Mouse (Mus musculus) liver, embryonic 14.5 days (tissue): ENCODE data around the gene BC005624. TPM values are rescaled to one million over a fixed set of nuclear protein-coding genes. Genes with fewer than 3 reads are reported as not detected.

Experiments
- ATAC-seq: fragments of 200-750 bp; cut with Nextera tagmentation; 2 replicates; pipeline ENCODE4 v1.8.0; 2017; ENCODE audit warnings: moderate number of reproducible peaks, mild to moderate bottlenecking, moderate library complexity; ENCODE audit not compliant: insufficient read depth
- DNase-seq, 3 experiments: peaks; one replicate each; pipeline ENCODE4 v3.0.0-alpha.2; 2012 to 2013; ENCODE audit warnings: low read depth in 3 of 3, low spot score in 3 of 3
- H3K27ac ChIP-seq: fragments of 300-500 bp; sonication (generic); 2 replicates; pipeline ENCODE4 v1.5.1; 2014; ENCODE audit warnings: moderate library complexity, mild to moderate bottlenecking, control low read depth, inconsistent platforms
- H3K27me3 ChIP-seq: fragments of 300-500 bp; sonication (generic); 2 replicates; pipeline ENCODE4 v1.6.1; 2014; ENCODE audit warnings: mild to moderate bottlenecking, low read length, moderate library complexity; ENCODE audit not compliant: control insufficient read depth, insufficient read depth
- H3K36me3 ChIP-seq: fragments of 300-500 bp; sonication (generic); replicated peaks from 2 replicates; pipeline ENCODE4 v1.6.1; 2014; ENCODE audit warnings: low read depth; ENCODE audit not compliant: control insufficient read depth, insufficient read depth
- H3K4me1 ChIP-seq, 2 experiments: fragments of 200-500 bp in 1 of 2; fragments of 300-500 bp in 1 of 2; sonication (generic) in 1 of 2; replicated peaks; 2 replicates each; pipeline ENCODE4 v1.6.1; 2012 to 2014; ENCODE audit warnings: antibody characterized with exemption in 1 of 2, inconsistent platforms in 1 of 2, low read length in 1 of 2; ENCODE audit not compliant: control insufficient read depth in 2 of 2, insufficient read depth in 2 of 2
- H3K4me2 ChIP-seq: fragments of 300-500 bp; sonication (generic); 2 replicates; pipeline ENCODE4 v1.6.1; 2014; ENCODE audit warnings: low read depth, mild to moderate bottlenecking, control low read depth, moderate library complexity
- H3K4me3 ChIP-seq, 2 experiments: fragments of 200-500 bp in 1 of 2; fragments of 300-500 bp in 1 of 2; sonication (generic) in 1 of 2; 2 replicates each; pipeline ENCODE4 v1.5.1; 2012 to 2014; ENCODE audit warnings: low read depth in 2 of 2, low read length in 2 of 2, mild to moderate bottlenecking in 2 of 2, control low read depth in 1 of 2, inconsistent platforms in 1 of 2, moderate library complexity in 1 of 2; ENCODE audit not compliant: insufficient read depth in 1 of 2
- H3K9ac ChIP-seq: fragments of 300-500 bp; sonication (generic); replicated peaks from 2 replicates; pipeline ENCODE4 v1.6.1; 2014; ENCODE audit warnings: mild to moderate bottlenecking, control low read depth, moderate library complexity
- H3K9me3 ChIP-seq: fragments of 300-500 bp; sonication (generic); 2 replicates; pipeline ENCODE4 v1.6.1; 2016; ENCODE audit warnings: low read length, mixed read lengths; ENCODE audit not compliant: control insufficient read depth
- CTCF ChIP-seq: IDR thresholded peaks from 2 replicates; pipeline ENCODE4 v1.5.1; 2016; ENCODE audit warnings: antibody characterized with exemption, low read depth, control low read depth
- EP300 ChIP-seq: IDR thresholded peaks from 2 replicates; pipeline ENCODE4 v1.6.1; 2016; ENCODE audit warnings: antibody characterized with exemption, low read depth
- WGBS: fragments of 180-500 bp; shearing (Covaris S2); extraction: QIAGEN DNeasy Blood & Tissue Kit; methylation state at CpG from one replicate; pipeline ENCODE4 v1.1.7; 2014; ENCODE audit not compliant: insufficient replicate concordance; 5-methylcytosine and 5-hydroxymethylcytosine counted together
- polyA plus RNA-seq, 2 experiments: library from polyadenylated mRNA; depleted of rRNA in 1 of 2; stranded (reverse) in 1 of 2; unstranded in 1 of 2; fragments of >200 nt; fragmentation: Nextera tagmentation in 1 of 2; extraction: Ambion mirVana in 1 of 2; gene quantifications; 2 replicates each; pipeline versions ENCODE4 v1.2.1 to v1.2.3; 2012 to 2014

BC005624 gene
- polyA plus RNA-seq, 2 experiments, result 22.2 to 24.4 TPM

- Histone ChIP-seq H3K27ac (no peak overlapping the region), H3K9me3 (no peaks in the 10 kb centered on the region), H3K27me3 (no peaks in the 10 kb centered on the region), H3K9ac (no peak overlapping the region), H3K4me3 (no peak overlapping the region), H3K36me3 (no peaks in the 10 kb centered on the region), H3K4me2 (no peak overlapping the region), H3K4me1 (no peaks in the 10 kb centered on the region)
- no peak for ATAC-seq
- no peak for DNase-seq
- TF ChIP-seq EP300, result no peak
- no peak for TF ChIP-seq CTCF
- WGBS, result 76% methylated on average over 2 of the region's 2 CpGs
Measured at GRCm38 (mm10) chr2:31020202-31020601, 38.2 kb upstream of the BC005624 start.

GRCm38 (mm10) chr2:31019011-31019410 lies 37.0 kb upstream of the BC005624 start:
- no peak for ATAC-seq
- H3K36me3 ChIP-seq, result no peaks in the 10 kb centered on the region
- no peak overlapping the region for H3K9ac ChIP-seq
- no peak overlapping the region for H3K4me3 ChIP-seq
- no peaks in the 10 kb centered on the region for H3K9me3 ChIP-seq
- no peaks in the 10 kb centered on the region for H3K27me3 ChIP-seq
- H3K4me2 ChIP-seq, result no peak overlapping the region
- TF ChIP-seq CTCF (no peak), EP300 (no peak)
- WGBS, result 74% methylated on average over 8 of the region's 8 CpGs
- no peak for DNase-seq
- no peak overlapping the region for H3K27ac ChIP-seq
- no peaks in the 10 kb centered on the region for H3K4me1 ChIP-seq

GRCm38 (mm10) chr2:31018519-31018918 lies 36.5 kb upstream of the BC005624 start:
- no peaks in the 10 kb centered on the region for H3K4me1 ChIP-seq
- no peak overlapping the region for H3K4me2 ChIP-seq
- no peak overlapping the region for H3K9ac ChIP-seq
- no peak for TF ChIP-seq CTCF
- TF ChIP-seq EP300, result no peak
- H3K27me3 ChIP-seq, result no peaks in the 10 kb centered on the region
- no peaks in the 10 kb centered on the region for H3K9me3 ChIP-seq
- 69% methylated on average over 8 of the region's 8 CpGs for WGBS
- no peak overlapping the region for H3K27ac ChIP-seq
- H3K36me3 ChIP-seq, result no peaks in the 10 kb centered on the region
- no peak for DNase-seq
- no peak overlapping the region for H3K4me3 ChIP-seq
- ATAC-seq, result no peak

- WGBS, result 85% methylated on average over 18 of the region's 18 CpGs
Measured at GRCm38 (mm10) chr2:31017625-31018317, 35.8 kb upstream of the BC005624 start.

GRCm38 (mm10) chr2:31013371-31014120 lies 31.5 kb upstream of the BC005624 start:
- no peak overlapping the region for H3K27ac ChIP-seq
- no peak overlapping the region for H3K9ac ChIP-seq
- H3K9me3 ChIP-seq, result no peaks in the 10 kb centered on the region
- no peak for DNase-seq
- H3K4me3 ChIP-seq, result no peak overlapping the region
- WGBS, result 63% methylated on average over 14 of the region's 14 CpGs
- TF ChIP-seq CTCF (no peak), EP300 (no peak)
- no peak for ATAC-seq
- H3K4me1 ChIP-seq, result no peaks in the 10 kb centered on the region
- no peaks in the 10 kb centered on the region for H3K36me3 ChIP-seq
- H3K4me2 ChIP-seq, result no peak overlapping the region
- H3K27me3 ChIP-seq, result no peaks in the 10 kb centered on the region

More at GRCm38 (mm10) chr2:31017625-31018317, 35.8 kb upstream of the BC005624 start:
- Histone ChIP-seq H3K27me3 (no peaks in the 10 kb centered on the region), H3K27ac (no peak overlapping the region), H3K4me1 (no peaks in the 10 kb centered on the region), H3K4me3 (no peak overlapping the region), H3K4me2 (no peak overlapping the region), H3K36me3 (no peaks in the 10 kb centered on the region), H3K9ac (no peak overlapping the region), H3K9me3 (no peaks in the 10 kb centered on the region)
- DNase-seq (no peak), ATAC-seq (no peak)
- TF ChIP-seq EP300 (no peak), CTCF (no peak)
